Mouse (Mus musculus) embryonic facial prominence, embryonic 12.5 days (tissue): ENCODE results near the gene Nxn. TPM values are rescaled to one million over a fixed set of nuclear protein-coding genes. Genes with fewer than 3 reads are reported as not detected.

ENCODE experiments used
- ATAC-seq: fragments of 200-750 bp; cut with Nextera tagmentation; 2 replicates; pipeline ENCODE4 v1.8.0; 2017; ENCODE audit not compliant: insufficient number of reproducible peaks, insufficient read depth, low FRiP score, low TSS enrichment
- H3K27ac ChIP-seq: fragments of 300-500 bp; sonication (generic); 2 replicates; pipeline ENCODE4 v1.5.1; 2016; ENCODE audit warnings: mild to moderate bottlenecking
- H3K27me3 ChIP-seq: fragments of 300-500 bp; sonication (generic); 2 replicates; pipeline ENCODE4 v1.6.1; 2016; ENCODE audit warnings: mild to moderate bottlenecking, moderate library complexity
- H3K36me3 ChIP-seq: fragments of 300-500 bp; sonication (generic); 2 replicates; pipeline ENCODE4 v1.6.1; 2016; ENCODE audit warnings: mild to moderate bottlenecking
- H3K4me1 ChIP-seq: fragments of 300-500 bp; sonication (generic); 2 replicates; pipeline ENCODE4 v1.6.1; 2016
- H3K4me2 ChIP-seq: fragments of 300-500 bp; sonication (generic); replicated peaks from 2 replicates; pipeline ENCODE4 v1.6.1; 2016; ENCODE audit warnings: mild to moderate bottlenecking, moderate library complexity
- H3K4me3 ChIP-seq: fragments of 300-500 bp; sonication (generic); 2 replicates; pipeline ENCODE4 v1.5.1; 2016; ENCODE audit warnings: mild to moderate bottlenecking
- H3K9ac ChIP-seq: fragments of 300-500 bp; sonication (generic); 2 replicates; pipeline ENCODE4 v1.6.1; 2016; ENCODE audit warnings: mild to moderate bottlenecking, moderate library complexity
- H3K9me3 ChIP-seq: fragments of 300-500 bp; sonication (generic); 2 replicates; pipeline ENCODE4 v1.6.1; 2016; ENCODE audit warnings: mild to moderate bottlenecking, moderate library complexity
- WGBS: fragments of 180-500 bp; shearing (Covaris S2); methylation state at CpG from one replicate; pipeline ENCODE4 v1.1.7; 2016; 5-methylcytosine and 5-hydroxymethylcytosine counted together
- polyA plus RNA-seq: library from polyadenylated mRNA; unstranded; fragments of >200 nt; fragmentation: Nextera tagmentation; extraction: Ambion mirVana; gene quantifications from 2 replicates; pipeline ENCODE4 v1.2.1, GENCODE M21; 2016

Nxn gene
- polyA plus RNA-seq, 1 experiment from 2014 or later, result 77.9 TPM

GRCm38 (mm10) chr11:76326672-76327071 is 72.3 kb downstream of the Nxn start:
- Histone ChIP-seq H3K4me1 (peaks cover 60% of the 10 kb centered on the region), H3K4me2 (no peak overlapping the region), H3K9ac (no peak overlapping the region), H3K4me3 (no peak overlapping the region), H3K36me3 (no peaks in the 10 kb centered on the region), H3K27me3 (no peaks in the 10 kb centered on the region), H3K9me3 (no peaks in the 10 kb centered on the region), H3K27ac (no peak overlapping the region)
- WGBS, result 76% methylated on average over 6 of the region's 6 CpGs
- no peak for ATAC-seq

- Histone ChIP-seq H3K4me1 (peaks cover 57% of the 10 kb centered on the region), H3K27ac (no peak overlapping the region), H3K4me2 (no peak overlapping the region), H3K36me3 (no peaks in the 10 kb centered on the region), H3K9me3 (no peaks in the 10 kb centered on the region), H3K9ac (no peak overlapping the region), H3K4me3 (no peak overlapping the region), H3K27me3 (no peaks in the 10 kb centered on the region)
- ATAC-seq, result no peak
- WGBS, result 80% methylated on average over 2 of the region's 2 CpGs
Measured at GRCm38 (mm10) chr11:76326051-76326450, 72.9 kb downstream of the Nxn start.

GRCm38 (mm10) chr11:76324801-76325200 is 74.1 kb downstream of the Nxn start:
- Histone ChIP-seq H3K9ac (no peak overlapping the region), H3K4me3 (no peak overlapping the region), H3K4me2 (no peak overlapping the region), H3K27ac (peak overlapping the region; percentile 58; the same call in 1 of the 2 replicates), H3K9me3 (no peaks in the 10 kb centered on the region), H3K36me3 (0 out of 2 replicates have a peak, but pooled peaks cover 3% of the 10 kb centered on the region), H3K4me1 (peaks cover 63% of the 10 kb centered on the region), H3K27me3 (no peaks in the 10 kb centered on the region)
- 53% methylated on average over 9 of the region's 9 CpGs for WGBS
- no peak for ATAC-seq

- Histone ChIP-seq H3K4me3 (no peak overlapping the region), H3K27ac (peak overlapping the region; percentile 24), H3K4me2 (no peak overlapping the region), H3K36me3 (0 out of 2 replicates have a peak, but pooled peaks cover 3% of the 10 kb centered on the region), H3K9me3 (no peaks in the 10 kb centered on the region), H3K27me3 (no peaks in the 10 kb centered on the region), H3K9ac (no peak overlapping the region), H3K4me1 (peaks cover 66% of the 10 kb centered on the region)
- ATAC-seq, result no peak
- WGBS, result 41% methylated on average over 9 of the region's 9 CpGs
Measured at GRCm38 (mm10) chr11:76324207-76324606, 74.7 kb downstream of the Nxn start.

GRCm38 (mm10) chr11:76322939-76323338 is 76.0 kb downstream of the Nxn start:
- Histone ChIP-seq H3K4me2 (no peak overlapping the region), H3K27me3 (no peaks in the 10 kb centered on the region), H3K27ac (peak overlapping the region; percentile 55; the same call in 1 of the 2 replicates), H3K36me3 (0 out of 2 replicates have a peak, but pooled peaks cover 3% of the 10 kb centered on the region), H3K9ac (no peak overlapping the region), H3K4me1 (peaks cover 55% of the 10 kb centered on the region), H3K4me3 (no peak overlapping the region), H3K9me3 (no peaks in the 10 kb centered on the region)
- WGBS, result 77% methylated on average over 5 of the region's 5 CpGs
- no peak for ATAC-seq

- no peak overlapping the region for H3K9ac ChIP-seq
- H3K27me3 ChIP-seq, result no peaks in the 10 kb centered on the region
- no peak overlapping the region for H3K4me2 ChIP-seq
- 68% methylated on average over 1 of the region's 1 CpGs for WGBS
- H3K4me3 ChIP-seq, result no peak overlapping the region
- peaks cover 47% of the 10 kb centered on the region for H3K4me1 ChIP-seq
- no peak overlapping the region for H3K27ac ChIP-seq
- no peak for ATAC-seq
- no peaks in the 10 kb centered on the region for H3K9me3 ChIP-seq
- H3K36me3 ChIP-seq, result 0 out of 2 replicates have a peak, but pooled peaks cover 3% of the 10 kb centered on the region
Measured at GRCm38 (mm10) chr11:76322081-76322480, 76.9 kb downstream of the Nxn start.

GRCm38 (mm10) chr11:76320475-76320874 is 78.5 kb downstream of the Nxn start:
- 0 out of 2 replicates have a peak, but pooled peaks cover 3% of the 10 kb centered on the region for H3K36me3 ChIP-seq
- no peak for ATAC-seq
- H3K4me2 ChIP-seq, result no peak overlapping the region
- peaks cover 37% of the 10 kb centered on the region for H3K4me1 ChIP-seq
- H3K9ac ChIP-seq, result no peak overlapping the region
- H3K9me3 ChIP-seq, result no peaks in the 10 kb centered on the region
- no peak overlapping the region for H3K4me3 ChIP-seq
- 0 out of 2 replicates have a peak overlapping the region, but pooled peaks have one; percentile 30 for H3K27ac ChIP-seq
- WGBS, result 77% methylated on average over 9 of the region's 9 CpGs
- no peaks in the 10 kb centered on the region for H3K27me3 ChIP-seq

GRCm38 (mm10) chr11:76319714-76320435 is 79.1 kb downstream of the Nxn start:
- ATAC-seq, result no peak
- H3K4me3 ChIP-seq, result no peak overlapping the region
- H3K9ac ChIP-seq, result no peak overlapping the region

GRCm38 (mm10) chr11:76317904-76318303 is 81.0 kb downstream of the Nxn start:
- ATAC-seq, result no peak
- peaks cover 25% of the 10 kb centered on the region for H3K4me1 ChIP-seq
- no peak overlapping the region for H3K4me3 ChIP-seq
- WGBS, result 87% methylated on average over 2 of the region's 2 CpGs
- 0 out of 2 replicates have a peak, but pooled peaks cover 3% of the 10 kb centered on the region for H3K36me3 ChIP-seq
- H3K9me3 ChIP-seq, result no peaks in the 10 kb centered on the region
- H3K27me3 ChIP-seq, result no peaks in the 10 kb centered on the region
- no peak overlapping the region for H3K27ac ChIP-seq
- H3K4me2 ChIP-seq, result no peak overlapping the region
- H3K9ac ChIP-seq, result no peak overlapping the region

More at GRCm38 (mm10) chr11:76319714-76320435, 79.1 kb downstream of the Nxn start:
- Histone ChIP-seq H3K9me3 (no peaks in the 10 kb centered on the region), H3K4me2 (no peak overlapping the region), H3K4me1 (peaks cover 31% of the 10 kb centered on the region), H3K27ac (0 out of 2 replicates have a peak overlapping the region, but pooled peaks have one; percentile 30), H3K36me3 (0 out of 2 replicates have a peak, but pooled peaks cover 3% of the 10 kb centered on the region), H3K27me3 (no peaks in the 10 kb centered on the region)
- 50% methylated on average over 9 of the region's 9 CpGs for WGBS

GRCm38 (mm10) chr11:76315785-76316444 is 83.0 kb downstream of the Nxn start:
- ATAC-seq, result no peak
- Histone ChIP-seq H3K27ac (no peak overlapping the region), H3K4me3 (no peak overlapping the region), H3K4me2 (no peak overlapping the region), H3K9ac (no peak overlapping the region), H3K4me1 (peaks cover 38% of the 10 kb centered on the region), H3K27me3 (no peaks in the 10 kb centered on the region), H3K9me3 (no peaks in the 10 kb centered on the region), H3K36me3 (0 out of 2 replicates have a peak, but pooled peaks cover 3% of the 10 kb centered on the region)
- WGBS, result 87% methylated on average over 5 of the region's 5 CpGs

GRCm38 (mm10) chr11:76314741-76315140 is 84.2 kb downstream of the Nxn start:
- H3K4me3 ChIP-seq, result no peak overlapping the region
- H3K4me2 ChIP-seq, result no peak overlapping the region
- H3K27me3 ChIP-seq, result no peaks in the 10 kb centered on the region
- H3K9ac ChIP-seq, result no peak overlapping the region
- peaks cover 43% of the 10 kb centered on the region for H3K4me1 ChIP-seq
- no peak overlapping the region for H3K27ac ChIP-seq
- 86% methylated on average over 4 of the region's 4 CpGs for WGBS
- no peak for ATAC-seq
- no peaks in the 10 kb centered on the region for H3K9me3 ChIP-seq
- H3K36me3 ChIP-seq, result no peaks in the 10 kb centered on the region

- Histone ChIP-seq H3K4me2 (no peak overlapping the region), H3K27ac (0 out of 2 replicates have a peak overlapping the region, but pooled peaks have one; percentile 80), H3K9me3 (no peaks in the 10 kb centered on the region), H3K4me1 (peaks cover 47% of the 10 kb centered on the region), H3K9ac (no peak overlapping the region), H3K4me3 (no peak overlapping the region), H3K36me3 (no peaks in the 10 kb centered on the region), H3K27me3 (no peaks in the 10 kb centered on the region)
- ATAC-seq, result no peak
- 71% methylated on average over 6 of the region's 6 CpGs for WGBS
Measured at GRCm38 (mm10) chr11:76314140-76314539, 84.8 kb downstream of the Nxn start.
